Mouse (Mus musculus) macrophage (primary cell): ENCODE measurements around the gene Commd2. TPM values are rescaled to one million over a fixed set of nuclear protein-coding genes. Genes with fewer than 3 reads are reported as not detected.
A peak's percentile ranks its signal among the peaks of the same experiment; 100 is the strongest.

ENCODE experiments used
- H3K27ac ChIP-seq: fragments of 350-480 bp; formaldehyde crosslinking; 2 replicates; pipeline ENCODE4 v1.9.0; 2021
- H3K36me3 ChIP-seq: fragments of 350-480 bp; formaldehyde crosslinking; 2 replicates; pipeline ENCODE4 v1.9.0; 2021; ENCODE audit errors: inconsistent target
- H3K4me3 ChIP-seq: fragments of 350-480 bp; formaldehyde crosslinking; 2 replicates; pipeline ENCODE4 v1.9.0; 2021; ENCODE audit errors: inconsistent target
- H3K79me2 ChIP-seq: fragments of 350-480 bp; formaldehyde crosslinking; 2 replicates; pipeline ENCODE4 v1.9.0; 2021; ENCODE audit errors: inconsistent target
- WGBS: methylation state at CpG from one replicate; pipeline ENCODE4 v1.1.7; 2026; ENCODE audit warnings: inconsistent platforms; ENCODE audit not compliant: missing documents; 5-methylcytosine and 5-hydroxymethylcytosine counted together
- polyA plus RNA-seq: library from polyadenylated mRNA; stranded (reverse); fragments of 250-400 nt; gene quantifications from 3 replicates; pipeline ENCODE4 v1.2.4, GENCODE M21; 2018; ENCODE audit warnings: inconsistent platforms

The Commd2 gene
- polyA plus RNA-seq, 1 experiment from 2014 or later: 10.2 TPM

DNA sequence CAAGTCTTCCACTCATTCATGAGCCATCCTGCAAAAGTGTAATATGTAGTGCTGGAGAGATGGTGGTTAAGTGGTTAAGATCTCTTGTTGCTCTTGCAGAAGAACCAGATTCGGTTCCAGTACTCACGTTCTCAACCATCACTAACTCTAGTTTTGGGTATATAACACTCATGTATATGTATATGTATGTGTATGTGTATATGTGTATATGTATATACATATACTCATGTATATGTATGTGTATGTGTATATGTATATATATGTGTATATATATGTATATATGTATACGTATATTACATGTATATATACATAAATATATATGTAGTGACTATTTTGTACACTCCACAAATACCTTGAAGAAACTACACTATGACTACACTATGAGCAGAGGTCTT is 347 bp upstream of the Commd2 start:
- 100% methylated on average over 1 of the region's 3 CpGs for WGBS

DNA sequence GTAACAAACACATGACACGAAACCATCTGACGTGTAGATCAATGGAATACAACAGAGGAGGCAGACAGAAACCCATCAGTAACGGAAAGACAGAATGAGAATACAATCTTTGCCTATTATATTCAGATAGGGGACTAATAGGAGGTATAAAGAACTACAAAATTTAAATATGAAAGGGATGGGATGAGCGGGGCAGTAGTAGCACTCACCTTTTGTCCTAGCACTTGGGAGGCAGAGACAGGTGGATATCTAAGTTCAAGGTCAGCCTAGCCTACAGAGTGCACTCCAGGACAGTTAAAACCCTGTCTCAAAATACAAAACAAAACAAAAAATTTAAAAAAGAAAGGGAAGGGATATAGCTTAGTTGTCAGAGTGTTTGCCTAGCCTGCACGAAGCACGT is 8.3 kb downstream of the Commd2 start:
- 96% methylated on average over 6 of the region's 6 CpGs for WGBS
- no peaks in the 10 kb centered on the region; the same call in 1 of the 2 replicates for H3K36me3 ChIP-seq
- no peak overlapping the region for H3K27ac ChIP-seq
- H3K4me3 ChIP-seq: no peak overlapping the region
- H3K79me2 ChIP-seq: no peaks in the 10 kb centered on the region

More for the DNA sequence above, 347 bp upstream of the Commd2 start:
- Histone ChIP-seq H3K4me3 (peak overlapping the region; percentile 86), H3K36me3 (no peaks in the 10 kb centered on the region), H3K79me2 (peaks cover 19% of the 10 kb centered on the region), H3K27ac (no peak overlapping the region)

DNA sequence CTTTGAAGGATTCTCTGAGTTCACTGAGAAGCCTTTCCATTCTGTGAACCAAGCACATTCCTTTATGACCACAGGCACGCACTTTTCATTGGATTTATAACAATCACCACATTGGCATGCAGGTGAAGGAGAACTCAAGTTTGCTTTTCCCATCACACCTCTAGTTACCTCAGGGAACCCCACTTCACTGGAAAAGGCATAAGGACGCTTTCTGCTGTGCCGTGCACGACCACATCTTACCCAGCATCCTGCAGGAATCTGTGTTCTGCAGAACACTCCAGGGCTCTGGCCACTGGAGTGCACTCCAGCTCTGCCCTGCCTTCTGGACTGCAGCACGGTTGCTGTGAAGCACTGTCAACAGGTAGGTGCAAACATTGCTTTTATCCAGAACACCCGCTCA is 13.9 kb downstream of the Commd2 start:
- H3K4me3 ChIP-seq: no peak overlapping the region
- no peaks in the 10 kb centered on the region for H3K79me2 ChIP-seq
- no peaks in the 10 kb centered on the region for H3K36me3 ChIP-seq
- 89% methylated on average over 6 of the region's 6 CpGs for WGBS
- H3K27ac ChIP-seq: no peak overlapping the region

DNA sequence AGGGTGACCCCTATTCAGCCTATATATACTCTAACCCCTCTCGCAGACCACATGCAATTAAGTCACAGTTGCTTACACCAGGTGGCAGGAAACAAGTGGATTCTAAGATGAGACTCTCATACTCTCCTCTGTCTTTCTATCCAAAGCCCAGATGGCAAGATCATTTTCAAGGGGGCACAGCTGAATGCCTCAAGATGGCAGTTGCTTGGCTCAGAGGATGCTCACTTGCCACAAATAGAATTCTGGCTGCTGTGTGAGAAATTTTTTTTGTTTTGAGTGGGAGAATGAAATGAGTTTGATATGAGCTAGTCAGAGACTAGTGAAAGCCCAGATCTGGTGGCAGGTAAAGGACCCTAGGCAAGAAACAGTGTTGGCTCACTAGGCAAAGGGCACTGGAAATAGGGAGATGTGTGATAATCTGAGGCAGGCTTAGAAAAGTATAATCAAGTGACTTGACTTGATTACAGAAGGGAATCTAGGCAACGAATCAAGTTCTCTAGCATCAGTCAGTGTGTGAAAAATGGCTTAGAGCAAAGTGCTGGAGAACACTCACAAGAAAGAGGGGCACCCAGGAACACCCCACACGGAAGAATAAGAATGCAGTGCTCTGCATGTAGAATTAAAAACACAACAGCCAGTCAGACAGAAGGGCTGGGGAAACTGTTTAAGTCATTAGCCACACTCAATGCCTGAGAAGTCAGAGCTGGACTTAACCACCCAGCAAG is 16.6 kb downstream of the Commd2 start:
- H3K79me2 ChIP-seq: no peaks in the 10 kb centered on the region
- H3K27ac ChIP-seq: no peak overlapping the region
- H3K36me3 ChIP-seq: no peaks in the 10 kb centered on the region
- 78% methylated on average over 3 of the region's 3 CpGs for WGBS
- H3K4me3 ChIP-seq: no peak overlapping the region

DNA sequence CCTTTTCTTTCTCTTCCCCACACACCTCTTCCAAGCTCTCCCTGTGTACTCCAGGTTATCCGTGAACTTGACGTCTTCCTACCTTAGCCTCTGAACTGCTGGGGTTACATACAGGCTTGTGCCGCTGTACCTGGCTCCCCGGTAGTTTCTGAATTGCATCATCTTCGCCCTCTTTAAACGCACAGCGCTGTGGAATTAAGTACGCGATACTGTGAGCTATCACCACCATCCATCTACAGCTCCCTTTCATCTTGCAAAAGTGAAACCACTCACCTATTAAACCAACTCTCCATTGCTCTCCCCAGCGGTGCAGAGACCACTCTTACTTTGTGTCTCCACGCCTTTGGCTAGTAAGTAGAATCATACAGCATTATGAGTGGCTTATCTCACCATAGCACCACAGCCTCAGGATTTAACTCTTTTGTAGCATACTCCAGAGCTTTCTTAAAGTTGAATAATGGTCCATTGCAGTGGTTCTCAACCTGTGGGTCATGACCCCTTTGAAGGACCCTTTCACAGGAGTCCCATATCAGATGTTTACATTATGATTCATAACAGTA is 24.5 kb downstream of the Commd2 start:
- Histone ChIP-seq H3K36me3 (no peaks in the 10 kb centered on the region), H3K79me2 (no peaks in the 10 kb centered on the region), H3K4me3 (no peak overlapping the region), H3K27ac (no peak overlapping the region)
- WGBS: 83% methylated on average over 11 of the region's 11 CpGs

DNA sequence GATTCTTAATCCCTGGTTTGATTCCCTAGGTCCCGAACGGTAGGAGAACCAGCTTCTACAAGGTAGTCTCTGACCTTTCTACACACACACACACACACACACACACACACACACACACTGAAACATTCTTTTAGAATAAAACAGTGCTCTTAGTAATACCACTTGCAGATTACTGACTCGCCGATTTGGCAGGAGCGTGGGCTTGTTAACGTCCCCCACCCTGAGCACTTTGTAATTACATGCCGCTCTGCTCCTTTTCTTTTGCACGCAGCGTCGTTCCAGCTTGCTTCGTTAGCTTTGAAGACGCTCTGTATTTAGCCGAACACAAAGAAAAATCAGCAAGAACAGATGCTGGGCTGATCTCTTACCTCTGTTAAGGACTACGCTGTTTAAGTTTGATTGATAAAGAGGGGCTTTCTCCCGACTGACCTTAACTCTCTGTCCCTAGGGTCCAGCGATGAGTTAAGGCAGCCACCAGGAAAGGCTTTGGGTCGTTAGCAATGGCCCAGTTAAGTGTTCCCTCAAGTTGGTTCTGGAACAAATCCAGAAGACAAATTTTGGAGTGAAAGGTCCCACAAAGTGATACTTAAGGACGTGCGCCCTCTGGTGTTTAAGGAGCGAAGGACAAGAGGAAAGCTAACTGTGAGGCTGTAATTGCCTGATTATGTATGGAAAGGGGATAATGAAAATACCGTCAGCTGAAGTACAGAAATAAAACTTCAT is 26.1 kb downstream of the Commd2 start:
- H3K36me3 ChIP-seq: no peaks in the 10 kb centered on the region
- H3K4me3 ChIP-seq: no peak overlapping the region
- 47% methylated on average over 21 of the region's 21 CpGs for WGBS
- no peaks in the 10 kb centered on the region for H3K79me2 ChIP-seq
- H3K27ac ChIP-seq: no peak overlapping the region

DNA sequence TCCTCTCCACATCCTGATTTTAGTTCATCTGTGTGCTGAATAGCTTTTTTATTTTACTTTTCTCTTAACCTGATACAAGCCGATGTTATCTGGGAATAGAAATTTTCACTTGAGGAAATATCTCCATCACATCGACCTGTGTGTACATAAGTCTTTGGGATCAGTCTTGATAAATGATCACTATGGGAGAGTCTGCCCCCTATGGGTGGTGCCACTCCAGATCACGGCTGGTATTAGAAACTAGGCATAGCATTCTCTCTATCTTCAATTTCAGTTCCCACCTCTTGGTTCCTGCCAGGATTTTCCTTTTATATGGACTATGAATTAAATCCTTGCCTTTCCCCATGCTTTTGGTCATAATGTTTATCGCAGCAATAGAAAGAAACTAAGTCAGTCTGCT is 31.8 kb downstream of the Commd2 start:
- H3K36me3 ChIP-seq: no peaks in the 10 kb centered on the region
- 68% methylated on average over 4 of the region's 4 CpGs for WGBS
- H3K27ac ChIP-seq: no peak overlapping the region
- no peaks in the 10 kb centered on the region for H3K79me2 ChIP-seq
- H3K4me3 ChIP-seq: no peak overlapping the region

DNA sequence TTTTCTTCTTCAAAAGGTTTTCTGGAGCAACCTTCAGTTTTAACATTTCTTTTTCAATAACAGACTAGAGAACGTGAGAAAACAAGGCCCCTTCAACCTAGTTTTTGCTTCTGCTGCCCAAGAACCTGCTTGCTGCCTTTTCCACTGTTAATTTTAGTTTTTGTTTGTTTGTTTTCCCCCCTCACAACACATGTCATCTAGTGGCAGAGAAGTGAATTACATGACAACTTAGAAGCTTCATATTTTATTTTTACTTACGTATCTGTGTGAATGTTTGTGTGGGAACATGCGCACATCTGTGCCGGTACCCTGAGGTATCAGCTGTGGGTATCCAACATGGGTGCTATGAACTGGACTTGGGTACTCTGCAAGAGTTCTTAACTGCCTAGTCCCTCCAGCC is 35.9 kb downstream of the Commd2 start:
- Histone ChIP-seq H3K4me3 (no peak overlapping the region), H3K27ac (no peak overlapping the region), H3K79me2 (no peaks in the 10 kb centered on the region), H3K36me3 (no peaks in the 10 kb centered on the region)
- 94% methylated on average over 4 of the region's 4 CpGs for WGBS

DNA sequence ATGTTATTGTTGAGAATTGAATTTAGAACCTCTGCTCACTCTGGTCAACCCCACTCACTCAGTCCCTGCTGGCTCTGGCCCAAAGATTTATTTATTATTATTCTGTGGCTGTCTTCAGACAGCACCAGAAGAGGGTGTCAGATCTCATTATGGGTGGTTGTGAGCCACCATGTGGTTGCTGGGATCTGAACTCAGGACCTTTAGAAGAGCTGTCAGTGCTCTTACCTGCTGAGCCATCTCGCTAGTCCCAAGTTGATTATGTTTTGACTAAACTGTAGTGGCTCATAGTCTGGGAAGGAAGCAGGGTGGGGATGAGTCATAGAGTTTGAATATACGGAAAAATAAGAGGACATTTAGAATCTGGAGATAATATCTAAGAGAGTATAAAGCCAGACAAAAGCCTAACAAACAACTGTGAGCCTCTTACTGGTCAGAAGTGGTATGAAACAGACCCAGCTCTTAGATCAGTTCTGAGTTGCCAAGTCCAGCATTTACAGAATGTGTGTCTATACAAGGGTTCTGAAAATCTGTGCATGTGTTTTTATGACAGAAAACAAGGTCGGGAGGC is 39.0 kb downstream of the Commd2 start:
- WGBS: 61% methylated on average over 3 of the region's 3 CpGs
- Histone ChIP-seq H3K79me2 (no peaks in the 10 kb centered on the region), H3K4me3 (no peak overlapping the region), H3K36me3 (no peaks in the 10 kb centered on the region), H3K27ac (no peak overlapping the region)

DNA sequence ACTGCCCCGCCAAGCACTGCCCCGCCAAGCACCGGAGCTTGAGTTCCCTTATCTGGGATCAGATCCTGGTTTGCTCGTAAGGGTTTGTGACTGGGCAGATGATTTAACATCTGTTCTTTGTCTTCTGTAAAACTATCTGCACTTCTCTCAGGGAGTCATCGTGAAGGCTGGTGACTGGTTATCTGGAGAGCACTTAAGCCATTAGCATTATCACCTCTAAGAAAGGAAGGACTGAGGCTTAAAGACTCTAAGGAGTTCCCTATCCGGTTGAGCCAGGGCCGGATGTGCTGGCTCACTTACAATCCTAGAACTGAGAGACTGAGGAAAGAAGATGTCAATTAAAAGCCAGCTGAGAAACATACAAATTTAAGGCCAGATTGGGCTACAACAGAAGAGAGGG is 39.7 kb downstream of the Commd2 start:
- Histone ChIP-seq H3K4me3 (no peak overlapping the region), H3K27ac (no peak overlapping the region), H3K36me3 (no peaks in the 10 kb centered on the region), H3K79me2 (no peaks in the 10 kb centered on the region)
- whole genome bisulfite sequencing: 32% methylated on average over 7 of the region's 7 CpGs

DNA sequence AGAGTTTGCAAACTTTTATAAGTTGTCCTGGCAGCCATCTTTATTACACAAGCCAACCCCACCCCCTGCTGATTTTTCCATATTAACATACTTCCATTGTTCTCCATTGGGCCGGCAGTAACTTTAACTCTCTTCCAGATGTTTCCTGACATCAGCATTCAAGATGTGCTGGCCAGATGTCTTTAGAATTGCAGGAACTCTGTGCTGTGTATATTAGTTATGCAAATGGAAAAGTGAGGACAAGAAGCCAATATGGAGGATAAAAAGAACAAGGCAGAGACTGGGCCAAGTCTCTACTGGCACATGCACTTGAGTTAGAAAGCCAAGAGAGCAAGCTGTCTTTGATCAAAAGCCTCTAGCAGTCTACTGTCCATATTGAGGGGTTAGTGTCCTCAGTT is 46.9 kb downstream of the Commd2 start:
- Histone ChIP-seq H3K4me3 (no peak overlapping the region), H3K36me3 (no peaks in the 10 kb centered on the region), H3K79me2 (no peaks in the 10 kb centered on the region), H3K27ac (no peak overlapping the region)
- WGBS: 50% methylated on average over 1 of the region's 1 CpGs

DNA sequence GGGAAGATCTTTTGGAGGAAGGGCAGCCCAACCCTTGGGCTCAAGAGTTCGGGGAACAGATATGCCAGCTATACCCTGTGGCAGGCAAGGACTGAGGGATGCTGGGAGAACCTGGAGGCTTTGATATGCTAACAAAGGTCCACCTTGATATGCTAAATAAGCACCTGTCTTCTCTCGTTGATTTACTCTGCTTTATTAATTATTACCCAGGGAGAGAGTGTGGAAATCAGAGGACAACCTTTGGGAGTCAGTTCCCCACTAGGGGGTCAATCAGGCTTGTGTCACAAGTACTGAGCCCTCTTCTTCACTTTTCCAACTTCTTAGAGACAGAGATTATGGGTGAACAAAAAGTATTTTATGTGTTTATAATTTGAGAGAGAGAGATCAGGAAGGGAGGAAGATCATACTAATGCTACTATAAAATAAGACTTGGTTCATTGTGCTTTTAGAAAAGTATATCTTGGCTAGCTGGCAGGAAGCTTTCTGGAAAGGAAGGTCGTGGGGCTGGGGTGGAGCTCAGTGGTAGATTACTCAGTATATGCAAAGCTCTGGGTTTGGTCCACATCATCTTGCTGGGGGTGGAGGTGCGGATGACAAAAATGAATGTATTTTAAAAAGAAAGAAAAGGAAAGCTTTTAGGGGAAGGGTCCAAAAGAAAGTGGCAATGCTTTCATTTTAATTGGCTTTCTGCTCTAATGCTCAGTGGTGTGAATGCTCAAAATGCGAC is 47.5 kb downstream of the Commd2 start:
- Histone ChIP-seq H3K4me3 (no peak overlapping the region), H3K27ac (no peak overlapping the region), H3K79me2 (no peaks in the 10 kb centered on the region), H3K36me3 (no peaks in the 10 kb centered on the region)
- 74% methylated on average over 5 of the region's 5 CpGs for WGBS

DNA sequence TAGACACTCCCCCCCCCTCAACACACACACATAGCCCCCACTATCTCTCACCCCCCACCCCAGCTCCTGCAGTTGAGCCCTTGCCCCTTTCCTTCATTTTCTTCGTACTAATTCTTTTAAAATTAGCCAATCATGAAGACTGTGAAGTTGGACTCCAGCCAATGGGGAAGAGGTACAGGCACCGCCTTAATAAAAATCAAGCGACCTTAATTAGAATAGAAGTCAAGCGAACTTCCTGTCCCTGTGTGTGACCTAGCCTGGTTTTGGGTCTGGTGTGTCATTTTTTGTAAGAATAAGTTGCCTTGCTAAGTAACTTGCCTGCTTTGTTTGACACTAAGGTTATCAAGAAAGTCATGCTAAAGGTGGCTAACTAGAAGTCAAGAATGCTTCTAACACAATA is 48.9 kb downstream of the Commd2 start:
- no peak overlapping the region for H3K27ac ChIP-seq
- H3K4me3 ChIP-seq: no peak overlapping the region
- no peaks in the 10 kb centered on the region for H3K36me3 ChIP-seq
- 77% methylated on average over 4 of the region's 4 CpGs for WGBS
- H3K79me2 ChIP-seq: no peaks in the 10 kb centered on the region

DNA sequence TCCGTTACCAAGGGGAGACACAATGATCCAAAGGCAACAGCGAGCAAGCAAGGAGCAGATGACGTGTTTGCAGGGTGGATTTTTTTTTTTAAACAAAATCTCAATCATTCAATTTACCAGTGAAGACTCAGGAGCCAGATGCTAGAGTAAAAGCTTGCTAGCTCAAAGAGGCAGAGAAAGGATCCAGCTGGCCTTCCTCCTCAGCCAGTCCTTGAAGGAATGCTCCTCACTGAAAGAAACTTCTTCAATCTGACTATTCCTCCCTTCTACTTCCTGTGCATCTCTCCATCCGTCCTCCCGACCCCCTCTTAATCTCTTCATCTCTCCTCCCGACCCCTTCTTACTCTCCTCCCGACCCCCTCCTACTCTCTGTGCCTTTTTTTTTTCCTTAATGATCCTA is 54.9 kb downstream of the Commd2 start:
- no peak overlapping the region for H3K4me3 ChIP-seq
- H3K79me2 ChIP-seq: no peaks in the 10 kb centered on the region
- WGBS: 63% methylated on average over 7 of the region's 7 CpGs
- H3K36me3 ChIP-seq: no peaks in the 10 kb centered on the region
- no peak overlapping the region for H3K27ac ChIP-seq

DNA sequence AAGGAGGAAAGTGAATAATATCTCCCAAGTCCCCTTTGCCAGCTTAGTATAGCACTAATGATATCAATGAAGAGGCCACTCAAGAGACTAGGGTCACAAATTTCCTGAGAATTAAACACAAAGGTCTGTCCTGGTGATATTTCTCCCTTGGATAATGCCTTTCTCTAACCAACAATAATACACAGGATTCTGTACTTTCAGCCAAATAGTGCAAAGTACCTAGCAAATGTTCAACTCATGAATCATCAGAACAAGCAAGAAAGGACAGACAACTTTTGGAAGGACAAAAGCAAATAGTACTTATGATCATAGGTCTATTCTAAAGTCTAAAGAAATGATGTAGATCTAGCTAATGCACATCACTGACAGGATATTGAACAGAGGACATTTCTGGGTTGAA is 56.0 kb downstream of the Commd2 start:
- Histone ChIP-seq H3K4me3 (no peak overlapping the region), H3K36me3 (no peaks in the 10 kb centered on the region), H3K27ac (no peak overlapping the region), H3K79me2 (no peaks in the 10 kb centered on the region)
